Mouse (Mus musculus) embryonic facial prominence, embryonic 15.5 days (tissue): ENCODE measurements around the gene Gm13275. TPM values are rescaled to one million over a fixed set of nuclear protein-coding genes. Genes with fewer than 3 reads are reported as not detected.
A peak's percentile ranks its signal among the peaks of the same experiment; 100 is the strongest.
"Not testable (repeated sequence)": the region's sequence is repeated elsewhere in the genome, so short reads cannot be mapped to it uniquely, and the experiment has no call there.

Experiments
- ATAC-seq: fragments of 200-750 bp; cut with Nextera tagmentation; 2 replicates; pipeline ENCODE4 v1.8.0; 2017; ENCODE audit warnings: low read depth, moderate TSS enrichment; ENCODE audit not compliant: insufficient number of reproducible peaks, low FRiP score, low TSS enrichment
- H3K27ac ChIP-seq: fragments of 300-500 bp; sonication (generic); replicated peaks from 2 replicates; pipeline ENCODE4 v1.5.1; 2015; ENCODE audit warnings: mild to moderate bottlenecking, inconsistent platforms
- H3K27me3 ChIP-seq: fragments of 300-500 bp; sonication (generic); 2 replicates; pipeline ENCODE4 v1.6.1; 2015; ENCODE audit warnings: inconsistent platforms
- H3K36me3 ChIP-seq: fragments of 300-500 bp; sonication (generic); 2 replicates; pipeline ENCODE4 v1.6.1; 2015; ENCODE audit warnings: mild to moderate bottlenecking, inconsistent platforms
- H3K4me1 ChIP-seq: fragments of 300-500 bp; sonication (generic); 2 replicates; pipeline ENCODE4 v1.6.1; 2015; ENCODE audit warnings: inconsistent platforms
- H3K4me2 ChIP-seq: fragments of 300-500 bp; sonication (generic); replicated peaks from 2 replicates; pipeline ENCODE4 v1.6.1; 2015; ENCODE audit warnings: mild to moderate bottlenecking, inconsistent platforms
- H3K4me3 ChIP-seq: fragments of 300-500 bp; sonication (generic); replicated peaks from 2 replicates; pipeline ENCODE4 v1.5.1; 2015; ENCODE audit warnings: mild to moderate bottlenecking, inconsistent platforms
- H3K9ac ChIP-seq: fragments of 300-500 bp; sonication (generic); 2 replicates; pipeline ENCODE4 v1.6.1; 2015; ENCODE audit warnings: inconsistent platforms
- H3K9me3 ChIP-seq: fragments of 300-500 bp; sonication (generic); replicated peaks from 2 replicates; pipeline ENCODE4 v1.6.1; 2016; ENCODE audit warnings: inconsistent platforms
- WGBS: fragments of 180-500 bp; shearing (Covaris S2); methylation state at CpG from one replicate; pipeline ENCODE4 v1.1.7; 2015; 5-methylcytosine and 5-hydroxymethylcytosine counted together
- polyA plus RNA-seq: library from polyadenylated mRNA; unstranded; fragments of >200 nt; fragmentation: Nextera tagmentation; extraction: Ambion mirVana; gene quantifications from 2 replicates; pipeline ENCODE4 v1.2.1, GENCODE M21; 2015

Gene Gm13275
- polyA plus RNA-seq, 1 experiment from 2014 or later = not detected

DNA sequence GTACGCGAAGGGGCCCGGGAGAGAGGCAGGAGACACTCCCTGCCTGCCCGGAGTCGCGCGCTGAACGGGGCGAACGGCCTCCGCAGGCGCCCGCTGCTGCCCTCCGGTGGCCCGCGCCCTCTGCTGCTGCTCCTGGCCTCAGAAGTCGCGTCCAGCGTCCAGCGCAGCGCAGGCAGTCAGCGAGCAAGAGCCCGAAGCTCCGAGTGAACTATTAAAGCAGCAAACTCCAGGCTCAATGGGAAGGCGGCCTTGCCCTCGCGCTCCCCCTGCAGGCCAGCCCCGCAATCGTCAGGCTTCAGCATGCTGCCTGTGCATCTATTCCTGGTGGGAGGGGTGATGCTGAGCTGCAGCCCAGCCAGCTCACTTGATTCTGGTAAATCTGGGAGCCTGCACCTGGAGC is 8.7 kb downstream of the Gm13275 start, which contains the start of gene Gm13287:
Gene Gm13287, plus strand, starts transcription at position 301 of the 400 bp plus-strand sequence.
- not testable (repeated sequence) for H3K27me3 ChIP-seq, ATAC-seq, H3K4me2 ChIP-seq, H3K4me3 ChIP-seq, H3K36me3 ChIP-seq, H3K9ac ChIP-seq, H3K27ac ChIP-seq, H3K9me3 ChIP-seq, H3K4me1 ChIP-seq
- WGBS = no CpG with 5 or more reads among the region's 29 CpGs

DNA sequence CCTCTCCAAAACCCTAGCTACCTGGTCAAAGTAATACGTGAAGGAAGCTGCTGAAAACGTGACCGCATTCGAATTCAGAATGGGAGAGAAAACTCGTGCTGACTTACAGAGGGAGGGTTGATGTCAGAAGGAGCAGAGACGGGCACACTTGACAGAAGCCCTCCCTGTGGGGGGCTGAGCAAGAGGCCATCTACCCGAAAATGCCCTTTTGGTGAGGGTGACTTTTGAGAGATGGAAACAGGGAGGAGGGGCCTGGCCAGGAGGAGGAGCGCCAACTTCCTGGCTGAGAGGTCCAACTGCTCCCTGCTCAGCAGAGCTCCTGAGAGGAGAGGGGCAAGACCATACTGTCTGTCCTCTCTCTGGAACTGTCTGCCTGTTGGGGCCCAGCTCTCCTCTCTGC is 10.9 kb downstream of the Gm13275 start, which contains the start of gene Gm13288:
Gene Gm13288, plus strand, starts transcription at position 301 of the 400 bp plus-strand sequence.
- not testable (repeated sequence) for H3K9me3 ChIP-seq, H3K27ac ChIP-seq, H3K36me3 ChIP-seq, ATAC-seq, H3K9ac ChIP-seq, H3K4me1 ChIP-seq, H3K27me3 ChIP-seq
- peak within 1 kb of the TSS; percentile 28 for H3K4me3 ChIP-seq
- no CpG with 5 or more reads among the region's 8 CpGs for WGBS
- 0 out of 2 replicates have a peak within 1 kb of the TSS, but pooled peaks have one; percentile 27 for H3K4me2 ChIP-seq

DNA sequence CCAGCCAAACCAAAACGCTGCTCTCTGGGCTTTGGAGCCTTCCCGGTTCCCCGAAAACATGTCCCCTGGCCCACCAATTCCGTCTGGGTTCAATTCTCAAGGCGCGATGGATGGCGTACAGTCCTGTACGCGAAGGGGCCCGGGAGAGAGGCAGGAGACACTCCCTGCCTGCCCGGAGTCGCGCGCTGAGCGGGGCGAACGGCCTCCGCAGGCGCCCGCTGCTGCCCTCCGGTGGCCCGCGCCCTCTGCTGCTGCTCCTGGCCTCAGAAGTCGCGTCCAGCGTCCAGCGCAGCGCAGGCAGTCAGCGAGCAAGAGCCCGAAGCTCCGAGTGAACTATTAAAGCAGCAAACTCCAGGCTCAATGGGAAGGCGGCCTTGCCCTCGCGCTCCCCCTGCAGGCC is 11.5 kb downstream of the Gm13275 start:
- ATAC-seq, H3K4me1 ChIP-seq, H3K9ac ChIP-seq, H3K36me3 ChIP-seq, H3K27ac ChIP-seq, H3K27me3 ChIP-seq, H3K9me3 ChIP-seq: not testable (repeated sequence)
- Histone ChIP-seq H3K4me3 (peak overlapping the region; percentile 28), H3K4me2 (0 out of 2 replicates have a peak overlapping the region, but pooled peaks have one; percentile 27)
- no CpG with 5 or more reads among the region's 34 CpGs for WGBS

DNA sequence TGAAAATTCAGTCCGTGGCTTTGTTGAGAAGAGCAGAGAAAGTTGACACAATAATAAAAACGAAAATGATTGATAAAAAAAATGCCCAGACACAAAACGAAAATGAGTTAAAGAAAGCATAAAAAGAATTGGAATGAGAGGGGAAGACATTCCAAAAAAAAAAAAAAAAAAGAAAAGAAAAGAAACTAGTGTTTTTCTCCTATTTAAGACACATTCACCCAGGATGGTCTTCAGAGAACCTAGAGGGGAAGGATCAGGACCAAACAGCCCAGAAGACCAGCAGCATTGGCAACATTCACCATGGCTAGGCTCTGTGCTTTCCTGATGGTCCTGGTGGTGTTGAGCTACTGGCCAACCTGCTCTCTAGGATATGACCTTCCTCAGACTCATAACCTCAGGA is 21.6 kb downstream of the Gm13275 start, which contains the start of gene Ifna7:
Gene Ifna7, plus strand, starts transcription at position 301 of the 400 bp plus-strand sequence.
- WGBS = 46% methylated on average over 3 of the region's 3 CpGs
- Histone ChIP-seq H3K36me3 (no peaks in the 10 kb centered on the region), H3K27me3 (no peaks in the 10 kb centered on the region), H3K9me3 (no peaks in the 10 kb centered on the region), H3K4me1 (no peaks in the 10 kb centered on the region), H3K4me3 (no peak within 1 kb of the TSS), H3K27ac (no peak within 1 kb of the TSS), H3K9ac (no peak within 1 kb of the TSS), H3K4me2 (no peak within 1 kb of the TSS)
- no peak for ATAC-seq

DNA sequence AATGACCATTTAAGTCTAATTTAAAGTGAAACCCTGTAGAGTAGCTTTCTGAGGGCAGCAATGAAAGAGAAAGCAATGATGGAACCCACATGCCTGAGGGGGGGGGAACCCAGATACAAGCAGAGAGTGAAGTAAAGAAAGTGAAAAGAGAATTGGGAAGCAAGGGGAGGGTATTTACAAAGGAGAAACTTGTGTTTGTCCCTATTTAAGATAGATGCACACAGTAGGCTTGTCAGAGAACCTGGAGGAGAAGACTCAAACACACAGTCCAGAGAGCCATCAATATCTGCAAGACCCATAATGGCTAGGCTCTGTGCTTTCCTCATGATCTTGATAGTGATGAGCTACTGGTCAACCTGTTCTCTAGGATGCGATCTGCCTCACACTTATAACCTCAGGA is 25.4 kb downstream of the Gm13275 start, which contains the start of gene Ifna11:
Gene Ifna11, plus strand, starts transcription at position 301 of the 400 bp plus-strand sequence.
- H3K9me3 ChIP-seq = no peaks in the 10 kb centered on the region
- H3K9ac ChIP-seq = no peak within 1 kb of the TSS
- no peak within 1 kb of the TSS for H3K27ac ChIP-seq
- H3K4me3 ChIP-seq = no peak within 1 kb of the TSS
- H3K27me3 ChIP-seq = no peaks in the 10 kb centered on the region
- no peak for ATAC-seq
- no peaks in the 10 kb centered on the region for H3K36me3 ChIP-seq
- WGBS = 75% methylated on average over 1 of the region's 1 CpGs
- H3K4me1 ChIP-seq = no peaks in the 10 kb centered on the region
- no peak within 1 kb of the TSS for H3K4me2 ChIP-seq

DNA sequence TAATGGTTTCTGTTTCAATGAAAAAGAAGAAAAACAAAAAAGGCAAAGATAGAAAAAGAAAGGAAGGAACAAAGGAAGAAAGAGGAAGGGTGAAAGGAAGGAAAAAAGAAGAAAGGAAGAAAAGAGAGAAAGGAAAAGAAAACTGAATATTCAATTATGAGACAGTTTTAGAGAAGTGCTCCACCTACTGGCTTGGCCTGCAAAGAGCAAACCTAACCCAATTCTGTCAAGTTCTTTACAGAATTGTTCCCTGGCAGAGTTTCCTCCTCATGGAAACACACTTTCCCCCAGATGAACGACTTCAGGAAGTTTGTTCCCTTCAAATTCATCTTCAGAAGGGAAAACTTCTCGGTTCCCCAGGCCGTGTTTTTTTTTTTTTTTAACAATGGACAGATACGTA is 28.7 kb downstream of the Gm13275 start:
- Histone ChIP-seq H3K27me3 (no peaks in the 10 kb centered on the region), H3K9me3 (no peaks in the 10 kb centered on the region), H3K27ac (no peak overlapping the region), H3K4me3 (no peak overlapping the region), H3K36me3 (no peaks in the 10 kb centered on the region), H3K4me1 (no peaks in the 10 kb centered on the region), H3K9ac (no peak overlapping the region), H3K4me2 (no peak overlapping the region)
- no peak for ATAC-seq
- 26% methylated on average over 4 of the region's 4 CpGs for WGBS

DNA sequence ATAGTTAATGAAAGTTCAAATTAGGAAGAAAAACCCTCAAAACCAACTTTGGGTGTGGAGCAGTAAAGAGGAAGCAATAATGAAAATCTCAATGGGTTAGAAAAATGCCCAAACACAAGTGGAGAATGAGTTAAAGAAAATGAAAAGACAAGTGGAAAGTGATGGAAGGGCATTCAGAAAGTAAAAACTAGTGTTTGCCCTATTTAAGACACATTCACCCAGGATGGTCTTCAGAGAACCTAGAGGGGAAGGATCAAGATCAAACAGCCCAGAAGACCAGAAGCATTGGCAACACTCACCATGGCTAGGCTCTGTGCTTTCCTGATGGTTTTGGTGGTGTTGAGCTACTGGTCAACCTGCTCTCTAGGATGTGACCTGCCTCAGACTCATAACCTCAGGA is 32.8 kb downstream of the Gm13275 start, which contains the start of gene Ifna6:
Gene Ifna6, plus strand, starts transcription at position 301 of the 400 bp plus-strand sequence.
- not testable (repeated sequence) for ATAC-seq, H3K9me3 ChIP-seq, H3K36me3 ChIP-seq, H3K4me3 ChIP-seq, H3K27ac ChIP-seq, H3K4me2 ChIP-seq, H3K4me1 ChIP-seq, H3K27me3 ChIP-seq, H3K9ac ChIP-seq

DNA sequence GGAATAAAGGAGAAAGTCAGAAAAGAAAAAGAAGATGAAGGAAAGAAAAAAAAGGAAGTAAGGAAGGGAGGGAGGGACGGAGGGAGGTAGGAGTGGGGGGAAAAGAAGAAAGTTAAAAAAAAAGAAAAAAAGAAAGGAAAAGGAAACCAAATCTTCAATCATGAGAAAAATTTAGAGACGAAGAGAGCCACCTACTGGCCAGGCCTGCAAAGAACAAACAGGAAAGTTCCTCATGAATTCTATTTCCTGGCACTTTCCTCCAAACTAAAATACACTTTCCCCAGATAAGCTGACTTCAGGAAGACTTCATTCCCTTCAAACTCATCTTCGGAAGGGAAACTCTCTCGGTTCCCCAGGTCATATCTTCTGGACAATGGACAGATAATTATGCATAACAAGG is 36.2 kb downstream of the Gm13275 start:
- H3K36me3 ChIP-seq = no peaks in the 10 kb centered on the region
- H3K4me1 ChIP-seq = no peaks in the 10 kb centered on the region
- 22% methylated on average over 4 of the region's 4 CpGs for WGBS
- no peaks in the 10 kb centered on the region for H3K27me3 ChIP-seq
- ATAC-seq = no peak
- H3K4me2 ChIP-seq = no peak overlapping the region
- H3K9ac ChIP-seq = no peak overlapping the region
- H3K4me3 ChIP-seq = no peak overlapping the region
- H3K9me3 ChIP-seq = no peaks in the 10 kb centered on the region
- no peak overlapping the region for H3K27ac ChIP-seq

DNA sequence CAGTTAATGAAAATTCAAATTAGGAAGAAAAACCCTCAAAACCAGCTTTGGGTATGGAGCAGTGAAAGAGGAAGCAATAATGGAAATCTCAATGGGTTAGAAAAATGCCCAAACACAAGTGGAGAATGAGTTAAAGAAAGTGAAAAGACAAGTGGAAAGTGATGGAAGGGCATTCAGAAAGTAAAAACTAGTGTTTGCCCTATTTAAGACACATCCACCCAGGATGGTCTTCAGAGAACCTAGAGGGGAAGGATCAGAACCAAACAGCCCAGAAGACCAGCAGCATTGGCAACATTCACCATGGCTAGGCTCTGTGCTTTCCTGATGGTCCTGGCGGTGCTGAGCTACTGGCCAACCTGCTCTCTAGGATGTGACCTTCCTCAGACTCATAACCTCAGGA is 40.9 kb downstream of the Gm13275 start, which contains the start of gene Ifna5:
Gene Ifna5, plus strand, starts transcription at position 301 of the 400 bp plus-strand sequence.
- not testable (repeated sequence) for H3K4me3 ChIP-seq, ATAC-seq, H3K4me2 ChIP-seq, H3K36me3 ChIP-seq, H3K9ac ChIP-seq, H3K27ac ChIP-seq, H3K27me3 ChIP-seq, H3K4me1 ChIP-seq, H3K9me3 ChIP-seq
- 81% methylated on average over 1 of the region's 1 CpGs for WGBS

DNA sequence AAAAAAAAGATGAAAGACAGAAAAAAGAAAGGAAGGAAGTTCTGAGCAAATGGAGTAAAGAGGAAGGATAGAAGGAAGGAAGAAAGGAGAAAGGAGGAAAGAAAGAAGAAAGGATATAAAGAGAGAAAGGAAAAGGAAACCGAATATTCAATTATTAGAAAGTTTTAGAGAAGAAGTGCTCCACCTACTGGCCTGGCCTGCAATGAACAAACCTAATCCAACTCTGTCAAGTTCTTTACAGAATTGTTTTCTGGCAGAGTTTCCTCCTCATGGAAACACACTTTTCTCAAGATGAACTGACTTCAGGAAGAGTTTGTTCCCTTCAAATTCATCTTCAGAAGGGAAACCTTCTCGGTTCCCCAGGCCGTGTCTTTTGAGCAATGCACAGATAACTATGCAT is 44.5 kb downstream of the Gm13275 start:
- H3K36me3 ChIP-seq = no peaks in the 10 kb centered on the region
- H3K4me1 ChIP-seq = no peaks in the 10 kb centered on the region
- no peak for ATAC-seq
- no peak overlapping the region for H3K27ac ChIP-seq
- WGBS = 34% methylated on average over 3 of the region's 3 CpGs
- no peaks in the 10 kb centered on the region for H3K9me3 ChIP-seq
- no peak overlapping the region for H3K9ac ChIP-seq
- H3K27me3 ChIP-seq = no peaks in the 10 kb centered on the region
- H3K4me3 ChIP-seq = no peak overlapping the region
- H3K4me2 ChIP-seq = no peak overlapping the region

DNA sequence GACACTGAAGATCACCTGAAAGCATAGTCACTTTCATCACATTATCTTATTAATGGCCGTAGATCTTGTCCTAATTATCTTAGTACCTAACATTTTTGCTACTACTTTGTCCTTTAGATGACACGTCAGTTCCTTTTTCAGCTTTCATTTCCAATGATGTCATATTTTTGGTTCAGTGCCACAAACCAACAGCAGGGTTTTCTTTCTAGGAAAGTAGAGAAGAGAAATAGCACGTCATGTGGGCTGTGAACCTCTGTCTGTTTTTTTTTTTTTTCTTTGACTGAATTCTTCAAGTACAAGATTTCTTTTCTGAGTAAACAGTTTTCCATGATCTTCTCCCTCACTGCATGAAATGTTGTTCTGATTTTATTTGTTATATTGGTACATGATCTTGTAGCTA is 45.8 kb downstream of the Gm13275 start:
- WGBS = 67% methylated on average over 3 of the region's 3 CpGs
- no peak overlapping the region for H3K9ac ChIP-seq
- no peak for ATAC-seq
- H3K4me3 ChIP-seq = no peak overlapping the region
- no peak overlapping the region for H3K4me2 ChIP-seq
- no peaks in the 10 kb centered on the region for H3K27me3 ChIP-seq
- H3K4me1 ChIP-seq = no peaks in the 10 kb centered on the region
- no peaks in the 10 kb centered on the region for H3K36me3 ChIP-seq
- no peaks in the 10 kb centered on the region for H3K9me3 ChIP-seq
- no peak overlapping the region for H3K27ac ChIP-seq

DNA sequence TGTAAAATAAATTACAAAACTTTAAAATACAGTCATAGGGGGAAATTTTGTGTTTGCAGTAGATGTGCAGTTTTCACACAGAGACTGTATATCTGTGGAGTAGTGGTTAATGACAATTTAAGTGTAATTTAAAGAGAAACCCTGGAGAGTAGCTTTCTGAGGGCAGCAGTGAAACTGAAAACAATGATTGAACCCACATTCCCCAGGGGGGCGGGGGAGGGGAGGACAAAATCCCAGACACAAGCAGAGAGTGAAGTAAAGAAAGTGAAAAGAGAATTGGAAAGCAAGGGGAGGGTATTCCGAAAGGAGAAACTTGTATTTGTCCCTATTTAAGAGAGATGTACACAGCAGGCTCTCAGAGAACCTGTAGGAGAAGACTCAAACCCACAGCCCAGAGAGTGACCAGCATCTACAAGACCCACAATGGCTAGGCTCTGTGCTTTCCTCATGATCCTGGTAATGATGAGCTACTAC is 47.2 kb downstream of the Gm13275 start, which contains the start of gene Ifna4:
Gene Ifna4, plus strand, starts transcription at position 424 of the 474 bp plus-strand sequence.
- no peaks in the 10 kb centered on the region for H3K4me1 ChIP-seq
- no peaks in the 10 kb centered on the region for H3K36me3 ChIP-seq
- no peak within 1 kb of the TSS for H3K4me2 ChIP-seq
- no peak for ATAC-seq
- H3K9ac ChIP-seq = no peak within 1 kb of the TSS
- H3K27ac ChIP-seq = no peak within 1 kb of the TSS
- H3K9me3 ChIP-seq = no peaks in the 10 kb centered on the region
- H3K27me3 ChIP-seq = no peaks in the 10 kb centered on the region
- WGBS = 33% methylated on average over 2 of the region's 2 CpGs
- H3K4me3 ChIP-seq = no peak within 1 kb of the TSS
